Mouse (Mus musculus): Measurements from ENCODE around the gene Znrf2. TPM values are rescaled to one million over a fixed set of nuclear protein-coding genes. Genes with fewer than 3 reads are reported as not detected.

Znrf2 gene
- polyA plus RNA-seq, 1 experiment = not detected

- TF ChIP-seq POLR2A (IDR thresholded peaks at IDR 0.05; ENCODE audit: insufficient read depth, low read depth, low read length) = no peak
- Histone ChIP-seq H3K27ac (ENCODE audit: insufficient read depth, low read depth, low read length) (no peak overlapping the region), H3K4me1 (ENCODE audit: control insufficient read depth, insufficient read depth, low read length) (no peaks in the 10 kb centered on the region), H3K4me3 (ENCODE audit: insufficient read depth, low read depth, low read length) (no peak overlapping the region)
- WGBS = 81% methylated on average over 5 of the region's 5 CpGs
Observed at GRCm38 (mm10) chr6:54795971-54796370, 20.7 kb upstream of the Znrf2 start.

GRCm38 (mm10) chr6:54802348-54802747, 14.4 kb upstream of the Znrf2 start:
- 68% methylated on average over 8 of the region's 8 CpGs for WGBS
- Histone ChIP-seq H3K4me1 (ENCODE audit: control insufficient read depth, insufficient read depth, low read length) (no peaks in the 10 kb centered on the region), H3K4me3 (ENCODE audit: insufficient read depth, low read depth, low read length) (no peak overlapping the region), H3K27ac (ENCODE audit: insufficient read depth, low read depth, low read length) (no peak overlapping the region)
- TF ChIP-seq POLR2A (IDR thresholded peaks at IDR 0.05; ENCODE audit: insufficient read depth, low read depth, low read length) (no peak), CTCF (IDR thresholded peaks at IDR 0.05; ENCODE audit: insufficient read depth, low read depth, low read length) (no peak)

DNA sequence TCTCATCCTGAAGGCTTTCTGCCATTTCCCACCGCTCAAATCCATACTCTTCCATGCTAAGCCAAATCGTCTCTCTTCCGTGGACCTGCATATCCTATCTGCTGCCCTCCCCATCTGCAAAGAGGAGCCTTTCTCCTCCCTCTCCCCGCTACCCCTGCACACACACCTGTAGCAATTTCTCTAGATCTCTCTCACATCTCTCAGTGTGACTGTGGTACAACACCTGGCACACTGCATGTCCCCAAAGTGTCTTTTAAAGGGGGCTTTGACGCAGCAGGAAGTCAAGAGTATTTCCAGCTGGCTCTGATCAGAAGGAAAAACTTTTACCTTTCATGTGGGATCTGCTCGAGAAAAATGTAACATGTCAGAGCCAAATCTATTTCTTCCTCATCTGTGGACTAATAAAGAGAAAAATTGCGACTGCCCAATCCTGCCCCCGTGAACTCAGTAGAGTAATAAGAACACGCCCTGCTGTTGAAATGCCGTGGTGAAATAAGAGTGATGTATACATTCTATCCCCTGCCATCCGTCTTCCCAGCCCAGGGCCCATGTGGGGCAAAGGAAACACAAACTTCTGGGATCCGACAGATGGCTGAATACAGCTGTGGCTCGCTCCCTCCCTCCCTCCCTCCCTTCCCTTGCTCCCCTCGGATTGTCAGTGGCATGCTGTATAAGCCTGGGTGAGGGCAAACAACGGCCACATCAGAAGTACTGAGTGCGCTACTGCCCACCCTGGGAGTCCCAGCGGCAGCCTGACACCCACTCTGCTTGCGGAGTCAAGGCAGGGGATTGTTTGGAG, 12.5 kb upstream of the Znrf2 start:
- TF ChIP-seq POLR2A (IDR thresholded peaks at IDR 0.05; ENCODE audit: insufficient read depth, low read depth, low read length) (no peak), CTCF (IDR thresholded peaks at IDR 0.05; ENCODE audit: insufficient read depth, low read depth, low read length) (no peak)
- 80% methylated on average over 18 of the region's 18 CpGs for WGBS
- no peaks in the 10 kb centered on the region for H3K4me1 ChIP-seq (ENCODE audit: control insufficient read depth, insufficient read depth, low read length)

DNA sequence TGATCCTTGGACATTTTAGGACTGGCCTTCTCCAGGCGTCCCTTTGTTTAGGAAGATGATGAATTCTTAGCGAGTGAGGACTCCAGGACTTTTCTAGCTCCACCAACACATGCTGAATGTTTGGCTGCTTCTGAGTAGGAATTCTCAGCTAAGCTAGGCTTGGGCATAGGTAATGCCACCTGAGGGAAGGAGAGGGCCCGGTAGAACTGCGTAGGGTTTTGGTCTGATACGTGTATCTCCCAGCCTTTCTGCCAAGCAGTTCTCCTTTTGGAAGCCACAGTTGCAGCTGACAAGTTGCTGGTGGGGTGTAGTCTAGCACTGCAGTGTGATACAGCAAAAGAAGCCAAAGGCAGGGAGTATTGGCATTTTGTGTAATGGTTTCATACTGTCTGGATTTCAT, 10.9 kb upstream of the Znrf2 start:
- no peaks in the 10 kb centered on the region for H3K4me1 ChIP-seq (ENCODE audit: control insufficient read depth, insufficient read depth, low read length)
- WGBS = 88% methylated on average over 5 of the region's 5 CpGs
- no peak overlapping the region for H3K4me3 ChIP-seq (ENCODE audit: insufficient read depth, low read depth, low read length)
- no peak overlapping the region for H3K27ac ChIP-seq (ENCODE audit: insufficient read depth, low read depth, low read length)
- TF ChIP-seq POLR2A (IDR thresholded peaks at IDR 0.05; ENCODE audit: insufficient read depth, low read depth, low read length) (no peak), CTCF (IDR thresholded peaks at IDR 0.05; ENCODE audit: insufficient read depth, low read depth, low read length) (no peak)

More for the DNA sequence above, 12.5 kb upstream of the Znrf2 start:
- H3K27ac ChIP-seq (ENCODE audit: insufficient read depth, low read depth, low read length) = no peak overlapping the region
- H3K4me3 ChIP-seq (ENCODE audit: insufficient read depth, low read depth, low read length) = no peak overlapping the region

DNA sequence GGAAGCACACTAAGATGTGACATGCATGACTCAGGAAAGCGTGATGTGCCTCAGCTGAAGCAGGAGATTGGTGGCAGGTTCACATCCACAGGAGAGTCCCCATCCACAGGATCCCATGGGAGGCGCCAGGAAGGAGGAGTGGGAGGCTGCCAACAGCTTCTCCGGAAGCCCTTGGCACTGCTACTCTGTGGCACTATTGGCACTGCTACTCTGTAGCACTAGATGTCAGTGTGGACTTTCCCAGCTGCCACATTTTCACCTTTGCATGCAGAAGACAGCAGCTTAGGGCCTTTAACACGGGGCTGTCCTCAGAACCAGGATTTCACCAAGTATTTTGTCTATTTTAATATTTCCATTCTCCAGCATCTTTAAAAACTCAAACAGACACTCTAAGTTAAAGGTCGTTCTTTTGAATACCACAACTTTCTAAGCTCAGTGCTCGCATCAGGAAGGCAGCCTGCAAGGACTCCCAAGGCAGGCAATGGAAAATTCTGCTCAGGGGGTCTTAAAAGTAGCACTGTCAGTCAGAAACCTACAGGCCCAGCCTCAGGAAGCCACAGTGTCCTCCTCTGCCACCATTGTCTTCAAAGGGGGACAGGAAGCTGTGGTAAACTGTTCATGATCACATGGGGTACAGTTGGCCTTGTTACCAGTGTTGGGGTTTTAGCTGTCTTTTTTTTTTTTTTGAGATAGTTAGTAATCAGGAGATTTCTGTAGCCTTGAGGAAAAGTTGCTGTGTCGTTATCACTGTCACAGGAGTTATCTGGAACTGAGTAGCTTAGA, 7.0 kb upstream of the Znrf2 start:
- Histone ChIP-seq H3K4me3 (ENCODE audit: insufficient read depth, low read depth, low read length) (no peak overlapping the region), H3K27ac (ENCODE audit: insufficient read depth, low read depth, low read length) (no peak overlapping the region), H3K4me1 (ENCODE audit: control insufficient read depth, insufficient read depth, low read length) (peaks cover 8% of the 10 kb centered on the region; the same call in 1 of the 2 replicates)
- WGBS = 51% methylated on average over 7 of the region's 7 CpGs
- TF ChIP-seq POLR2A (IDR thresholded peaks at IDR 0.05; ENCODE audit: insufficient read depth, low read depth, low read length) (no peak), CTCF (IDR thresholded peaks at IDR 0.05; ENCODE audit: insufficient read depth, low read depth, low read length) (no peak)

- H3K4me1 ChIP-seq (ENCODE audit: control insufficient read depth, insufficient read depth, low read length) = peaks cover 8% of the 10 kb centered on the region; the same call in 1 of the 2 replicates
- 69% methylated on average over 1 of the region's 1 CpGs for WGBS
- H3K27ac ChIP-seq (ENCODE audit: insufficient read depth, low read depth, low read length) = no peak overlapping the region
- H3K4me3 ChIP-seq (ENCODE audit: insufficient read depth, low read depth, low read length) = no peak overlapping the region
- TF ChIP-seq CTCF (IDR thresholded peaks at IDR 0.05; ENCODE audit: insufficient read depth, low read depth, low read length) (no peak), POLR2A (IDR thresholded peaks at IDR 0.05; ENCODE audit: insufficient read depth, low read depth, low read length) (no peak)
Observed at GRCm38 (mm10) chr6:54810314-54810646, 6.4 kb upstream of the Znrf2 start.

GRCm38 (mm10) chr6:54811546-54812250, 5.0 kb upstream of the Znrf2 start:
- Histone ChIP-seq H3K27ac (ENCODE audit: insufficient read depth, low read depth, low read length) (no peak overlapping the region; the same call in 1 of the 2 replicates), H3K4me1 (ENCODE audit: control insufficient read depth, insufficient read depth, low read length) (peaks cover 8% of the 10 kb centered on the region; the same call in 1 of the 2 replicates), H3K4me3 (ENCODE audit: insufficient read depth, low read depth, low read length) (no peak overlapping the region)
- WGBS = 36% methylated on average over 11 of the region's 11 CpGs
- TF ChIP-seq CTCF (IDR thresholded peaks at IDR 0.05; ENCODE audit: insufficient read depth, low read depth, low read length) (no peak), POLR2A (IDR thresholded peaks at IDR 0.05; ENCODE audit: insufficient read depth, low read depth, low read length) (no peak)

DNA sequence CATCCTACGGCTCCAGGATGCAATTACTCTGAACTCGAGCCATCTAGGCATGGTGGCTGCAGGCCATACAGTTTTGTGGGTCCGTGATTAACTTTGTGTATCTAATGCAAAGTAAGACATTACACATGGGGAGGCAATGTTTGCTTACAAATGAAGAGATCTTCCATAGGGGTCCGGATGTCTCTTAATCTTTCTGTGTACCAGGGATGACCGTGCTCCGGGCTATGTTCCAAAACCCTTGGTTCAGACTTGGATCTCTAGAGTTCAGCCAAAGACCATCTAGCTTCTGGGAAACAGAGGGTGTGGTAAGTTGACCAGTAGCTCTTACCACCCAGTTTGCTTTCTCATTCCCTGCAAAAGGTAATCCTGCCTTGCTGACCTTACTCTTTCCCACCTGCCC, 4.4 kb upstream of the Znrf2 start:
- WGBS = 48% methylated on average over 6 of the region's 6 CpGs
- peaks cover 8% of the 10 kb centered on the region; the same call in 1 of the 2 replicates for H3K4me1 ChIP-seq (ENCODE audit: control insufficient read depth, insufficient read depth, low read length)
- H3K4me3 ChIP-seq (ENCODE audit: insufficient read depth, low read depth, low read length) = no peak overlapping the region
- no peak overlapping the region; the same call in 1 of the 2 replicates for H3K27ac ChIP-seq (ENCODE audit: insufficient read depth, low read depth, low read length)
- TF ChIP-seq CTCF (IDR thresholded peaks at IDR 0.05; ENCODE audit: insufficient read depth, low read depth, low read length) (no peak), POLR2A (IDR thresholded peaks at IDR 0.05; ENCODE audit: insufficient read depth, low read depth, low read length) (no peak)

Data from olfactory bulb, adult 2 months (tissue).